Mouse (Mus musculus) brain, embryonic 14.5 days (tissue): ENCODE data around the gene Spaca6.

Experiments used
- CTCF ChIP-seq: fragments of 200-500 bp; IDR thresholded peaks from 2 replicates; pipeline ENCODE4 v1.5.1; 2012; ENCODE audit warnings: inconsistent platforms, mild to moderate bottlenecking, moderate library complexity, borderline replicate concordance; ENCODE audit not compliant: insufficient read depth, insufficient read length; ENCODE audit errors: extremely low read depth
- POLR2A ChIP-seq: fragments of 200-500 bp; IDR thresholded peaks from 2 replicates; pipeline ENCODE4 v1.6.1; 2012; ENCODE audit warnings: mild to moderate bottlenecking, inconsistent platforms, borderline replicate concordance; ENCODE audit not compliant: poor library complexity, insufficient read depth, insufficient read length, severe bottlenecking; ENCODE audit errors: extremely low read depth

- no peak for TF ChIP-seq CTCF
- no peak for TF ChIP-seq POLR2A
Observed at GRCm38 (mm10) chr17:17840796-17841195, 13.8 kb downstream of the Spaca6 start.
